Mouse (Mus musculus) neural tube, embryonic 10.5 days (tissue): ENCODE measurements around the gene Pdcl2.

ENCODE experiments used
- DNase-seq: peaks from one replicate; pipeline ENCODE4 v3.0.0-alpha.2; 2017; ENCODE audit warnings: low spot score; ENCODE audit errors: extremely low spot score

Pdcl2 gene

GRCm38 (mm10) chr5:76330953-76331352 is at the start of gene Pdcl2:
Gene Pdcl2, minus strand, starts transcription at chr5:76331156.
- no peak for DNase-seq

- DNase-seq = no peak
Observed at GRCm38 (mm10) chr5:76379216-76379615, 48.3 kb upstream of the Pdcl2 start.

- no peak for DNase-seq
Observed at GRCm38 (mm10) chr5:76369215-76369840, 38.4 kb upstream of the Pdcl2 start.

- no peak for DNase-seq
Observed at GRCm38 (mm10) chr5:76365406-76365805, 34.5 kb upstream of the Pdcl2 start.

- peak; percentile 34 for DNase-seq
Observed at GRCm38 (mm10) chr5:76363453-76364104, 32.6 kb upstream of the Pdcl2 start, which contains the start of gene Nmu. Gene Nmu, minus strand, starts transcription at chr5:76363788.

- DNase-seq = no peak
Observed at GRCm38 (mm10) chr5:76360786-76361185, 29.8 kb upstream of the Pdcl2 start.

GRCm38 (mm10) chr5:76360057-76360456 is 29.1 kb upstream of the Pdcl2 start:
- DNase-seq = no peak

- no peak for DNase-seq
Observed at GRCm38 (mm10) chr5:76351953-76352611, 21.1 kb upstream of the Pdcl2 start.

GRCm38 (mm10) chr5:76351537-76351936 is 20.6 kb upstream of the Pdcl2 start:
- DNase-seq = no peak

- DNase-seq = no peak
Observed at GRCm38 (mm10) chr5:76346137-76346536, 15.2 kb upstream of the Pdcl2 start.

GRCm38 (mm10) chr5:76340931-76341330 is 10.0 kb upstream of the Pdcl2 start:
- no peak for DNase-seq

- DNase-seq = no peak
Observed at GRCm38 (mm10) chr5:76337100-76337499, 6.1 kb upstream of the Pdcl2 start.

GRCm38 (mm10) chr5:76333833-76334232 is 2.9 kb upstream of the Pdcl2 start:
- no peak for DNase-seq

GRCm38 (mm10) chr5:76327296-76327695 is 3.7 kb downstream of the Pdcl2 start:
- DNase-seq = no peak

GRCm38 (mm10) chr5:76325113-76325512 is 5.8 kb downstream of the Pdcl2 start:
- DNase-seq = no peak

GRCm38 (mm10) chr5:76321249-76322196 is 9.4 kb downstream of the Pdcl2 start:
- no peak for DNase-seq

- DNase-seq = no peak
Observed at GRCm38 (mm10) chr5:76308206-76308605, 22.8 kb downstream of the Pdcl2 start.

GRCm38 (mm10) chr5:76306261-76306660 is 24.7 kb downstream of the Pdcl2 start:
- DNase-seq = no peak

GRCm38 (mm10) chr5:76305616-76306015 is 25.3 kb downstream of the Pdcl2 start:
- DNase-seq = peak; percentile 44

GRCm38 (mm10) chr5:76304452-76305341 is 26.3 kb downstream of the Pdcl2 start, which contains the start of gene Clock:
Gene Clock, minus strand, starts transcription at chr5:76304792.
- peak; percentile 89 for DNase-seq
